Mouse (Mus musculus): ENCODE measurements around the gene Lyrm9.

The Lyrm9 gene

DNA sequence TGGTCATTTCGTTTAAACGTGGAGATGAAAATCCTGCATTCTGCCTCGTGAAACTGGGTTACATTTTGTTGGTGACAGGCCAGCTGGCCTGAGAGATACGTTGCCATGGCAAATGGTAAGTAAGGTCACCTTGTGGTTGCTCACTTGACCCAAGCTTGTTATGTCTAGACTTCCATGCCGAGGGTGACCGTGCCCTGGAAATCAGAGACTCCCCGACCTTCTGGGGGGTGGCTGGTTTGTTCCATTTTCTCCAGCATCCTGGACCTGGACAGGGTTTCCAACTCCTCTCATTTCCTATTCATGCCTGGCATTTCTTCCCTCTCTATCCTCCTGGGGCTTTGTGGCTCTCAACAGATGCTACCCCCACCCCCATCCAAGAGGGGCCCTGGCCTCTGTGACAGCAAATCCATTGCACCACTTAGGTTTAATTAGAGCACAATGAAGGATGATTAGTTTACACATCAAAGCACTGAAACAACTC, 11.9 kb upstream of the Lyrm9 start:
- DNase-seq (ENCODE audit: low spot score in 2 of 2): no peak

DNA sequence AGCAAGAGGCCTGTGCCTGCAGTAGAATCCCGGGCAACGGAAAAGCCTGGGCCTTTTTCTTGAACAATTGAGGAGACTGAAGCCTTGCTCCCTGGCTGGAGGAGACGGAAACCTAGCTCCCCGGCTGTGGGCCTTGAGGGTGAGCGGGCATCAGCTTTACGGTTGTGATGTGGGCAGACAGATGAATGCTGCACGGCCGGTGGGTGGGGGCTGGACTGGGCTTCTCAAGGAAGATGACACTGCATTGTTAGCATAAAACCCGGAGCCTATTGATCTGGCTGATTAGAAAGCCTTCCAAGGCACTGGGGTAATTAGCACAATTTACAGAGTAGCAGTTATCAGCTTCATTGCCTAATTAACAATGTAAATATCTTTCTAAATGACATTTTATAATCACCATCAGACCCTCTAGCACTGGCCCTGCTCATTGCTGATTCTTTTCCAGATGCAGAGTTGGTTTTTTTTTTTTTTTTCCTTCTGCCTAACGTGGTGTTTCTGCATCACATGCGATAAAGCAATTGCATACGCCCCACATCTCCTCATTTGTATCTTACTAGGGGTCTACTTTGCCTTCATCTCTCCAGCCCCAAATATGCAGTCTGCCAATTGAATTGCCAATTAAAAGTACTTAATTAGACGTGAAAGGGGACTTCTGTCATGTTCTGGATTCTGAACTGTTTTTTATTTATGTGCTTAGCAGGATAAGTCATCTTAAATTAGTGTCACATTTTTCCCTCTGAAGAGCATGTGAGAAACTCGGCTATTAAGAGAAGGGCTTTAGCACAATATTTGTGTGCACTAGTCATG, 10.2 kb upstream of the Lyrm9 start:
- no peak for DNase-seq (ENCODE audit: low spot score in 2 of 2)

DNA sequence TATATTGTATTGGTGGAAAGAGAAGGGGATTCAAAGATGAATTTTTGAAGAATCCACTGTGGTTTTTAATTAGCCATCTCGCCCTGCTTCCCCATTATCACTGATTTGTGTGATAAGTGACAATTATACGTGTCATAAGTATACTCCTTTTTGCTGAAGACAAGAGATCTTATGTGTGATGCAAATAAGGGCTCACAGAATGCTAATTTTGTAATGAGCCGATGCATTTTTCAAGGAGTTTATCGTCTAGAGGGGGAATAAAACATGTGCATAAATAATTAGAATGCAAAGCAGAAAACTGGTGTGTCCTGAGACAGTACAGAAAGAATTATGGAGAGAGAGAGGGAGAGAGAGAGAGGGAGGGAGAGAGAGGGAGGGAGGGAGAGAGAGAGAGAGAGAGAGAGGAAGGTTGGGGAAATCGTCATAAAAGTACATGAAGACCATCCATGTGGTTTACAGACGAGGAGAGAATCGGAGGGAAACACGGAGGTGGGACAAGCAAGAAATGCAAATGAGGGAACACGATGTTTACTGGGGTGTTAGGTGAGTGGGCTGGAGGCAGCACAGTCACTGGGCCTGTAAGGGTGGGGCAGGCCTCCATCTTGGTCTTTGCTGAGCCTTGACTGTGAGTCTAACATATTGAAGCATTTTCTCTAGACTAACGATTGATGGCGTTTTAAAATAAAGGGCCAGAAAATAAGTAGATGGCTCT, 8.9 kb upstream of the Lyrm9 start:
- no peak for DNase-seq (ENCODE audit: low spot score in 2 of 2)

DNA sequence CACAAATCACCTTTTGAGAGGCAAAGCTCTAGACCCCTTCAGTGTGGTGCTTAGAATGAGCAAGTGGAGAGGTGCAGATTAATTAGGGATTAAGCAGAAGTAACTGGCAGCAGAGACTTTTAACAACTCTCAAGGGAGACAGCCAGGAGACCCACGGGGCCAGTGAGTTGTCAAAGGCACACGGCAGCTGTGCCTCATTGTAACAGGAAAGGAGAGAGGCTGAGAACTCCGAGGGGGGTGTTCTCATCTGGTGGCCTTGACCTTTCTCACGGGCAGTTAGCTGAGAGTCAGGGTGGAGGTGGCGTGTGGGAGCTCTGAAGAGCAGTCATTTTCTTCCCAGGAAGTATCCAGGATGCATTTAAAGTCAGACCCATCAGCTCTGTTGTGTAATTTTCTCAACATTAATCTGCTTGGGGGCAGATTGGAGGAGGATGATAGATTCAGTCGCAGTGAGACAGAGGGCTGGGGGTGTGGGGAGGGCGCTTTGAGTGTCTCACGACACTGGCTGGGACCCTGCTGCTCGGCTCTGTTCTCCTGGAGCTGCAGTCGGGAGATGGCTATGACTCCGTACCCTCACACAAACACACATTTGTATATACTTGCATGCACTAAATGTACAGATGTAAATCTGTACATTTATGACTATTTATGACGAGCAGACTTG, 5.9 kb upstream of the Lyrm9 start:
- DNase-seq (ENCODE audit: low spot score in 2 of 2): no peak

DNA sequence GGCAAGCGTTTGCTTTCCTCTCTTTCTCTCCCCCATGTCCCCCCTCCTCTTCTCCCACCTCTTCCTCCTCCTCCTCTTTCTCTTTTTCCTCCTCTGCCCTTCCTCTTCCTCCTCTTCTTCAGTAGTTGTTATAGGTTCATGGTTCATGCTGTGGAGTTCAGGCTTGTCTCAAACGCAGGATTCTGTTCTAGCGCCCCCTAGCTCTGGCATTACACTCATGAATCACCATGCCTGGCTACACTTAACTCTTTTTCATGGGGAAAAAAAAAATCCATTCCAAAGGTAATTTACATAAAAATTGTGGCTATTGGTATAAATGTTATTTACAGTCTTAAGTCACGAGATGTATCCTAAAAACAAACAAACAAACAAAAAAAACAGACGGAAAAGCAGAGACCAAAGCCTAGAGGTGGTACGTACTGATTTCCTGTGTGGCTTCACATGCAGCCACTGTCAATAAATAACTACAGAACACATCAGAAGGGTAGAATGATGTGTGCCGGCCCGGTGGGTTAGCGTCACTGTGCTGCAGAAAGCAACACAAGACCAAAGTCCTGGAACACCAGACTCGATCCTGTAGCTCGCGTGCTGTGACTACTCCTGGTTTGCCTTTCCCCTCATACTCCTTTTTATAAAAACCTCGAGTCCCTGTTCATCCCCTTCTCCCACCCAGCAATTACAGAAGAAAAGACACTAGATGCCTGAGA, 3.4 kb upstream of the Lyrm9 start:
- peak in 1 of 2 experiments; percentile 37 for DNase-seq (ENCODE audit: low spot score in 2 of 2)

DNA sequence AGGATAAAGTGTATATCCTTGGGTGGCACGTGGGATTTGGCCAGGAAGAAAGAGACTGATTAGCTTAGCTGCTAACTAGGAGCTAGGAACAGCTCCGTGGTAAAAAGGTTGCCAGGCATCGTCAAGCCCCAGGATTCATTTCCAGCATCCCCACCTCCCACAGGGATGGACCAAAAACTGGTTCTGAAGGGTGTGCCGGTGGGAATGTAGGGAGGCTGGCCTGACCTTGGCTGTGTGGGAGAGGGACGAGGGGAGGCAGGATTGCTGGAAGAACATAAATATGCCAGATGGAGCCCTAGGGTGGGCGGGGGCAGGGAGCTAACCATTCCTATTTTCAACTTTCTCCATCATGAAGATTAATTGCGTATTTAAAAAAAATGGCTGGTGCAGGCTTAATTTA, 1.2 kb downstream of the Lyrm9 start:
- DNase-seq (ENCODE audit: low spot score in 2 of 2): no peak

DNA sequence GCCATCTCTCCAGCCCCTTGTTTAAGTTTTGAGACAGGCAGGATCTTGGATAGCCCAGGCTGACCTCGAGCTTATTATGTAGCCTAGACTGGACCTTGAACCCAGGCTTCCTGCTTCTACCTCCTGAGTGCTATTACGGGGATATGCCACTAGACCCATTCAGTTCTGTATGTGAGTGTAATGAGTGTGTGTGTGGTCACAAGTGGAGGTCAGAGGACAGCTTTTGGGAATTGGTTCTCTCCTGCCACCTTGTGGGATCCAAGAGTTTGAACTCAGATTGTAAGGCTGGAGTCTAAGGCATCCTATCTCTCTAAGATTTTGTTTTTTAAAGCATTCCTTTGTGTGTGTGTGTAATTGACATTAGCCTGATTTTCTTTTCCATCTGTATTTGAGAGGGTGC, 2.0 kb downstream of the Lyrm9 start:
- no peak for DNase-seq (ENCODE audit: low spot score in 2 of 2)

DNA sequence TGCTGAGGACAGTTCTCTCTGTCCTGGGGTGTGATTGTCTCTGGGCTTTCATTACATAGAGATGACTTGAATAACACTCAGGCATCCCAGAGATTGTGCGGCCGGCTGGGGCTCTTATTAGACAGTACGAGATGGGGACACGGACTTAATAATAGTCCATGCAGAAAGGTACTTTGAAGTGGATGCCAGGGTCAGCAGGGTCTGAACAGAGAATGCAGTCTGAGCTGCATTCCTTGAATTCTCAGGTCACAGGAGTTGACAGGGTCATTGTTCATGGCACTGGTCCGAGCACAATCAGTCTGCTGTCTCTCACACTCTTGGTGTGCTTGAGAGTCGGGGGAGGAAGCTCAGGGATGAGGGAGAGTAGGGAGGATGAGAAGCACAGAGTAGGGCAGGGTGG, 3.0 kb downstream of the Lyrm9 start:
- no peak for DNase-seq (ENCODE audit: low spot score in 2 of 2)

DNA sequence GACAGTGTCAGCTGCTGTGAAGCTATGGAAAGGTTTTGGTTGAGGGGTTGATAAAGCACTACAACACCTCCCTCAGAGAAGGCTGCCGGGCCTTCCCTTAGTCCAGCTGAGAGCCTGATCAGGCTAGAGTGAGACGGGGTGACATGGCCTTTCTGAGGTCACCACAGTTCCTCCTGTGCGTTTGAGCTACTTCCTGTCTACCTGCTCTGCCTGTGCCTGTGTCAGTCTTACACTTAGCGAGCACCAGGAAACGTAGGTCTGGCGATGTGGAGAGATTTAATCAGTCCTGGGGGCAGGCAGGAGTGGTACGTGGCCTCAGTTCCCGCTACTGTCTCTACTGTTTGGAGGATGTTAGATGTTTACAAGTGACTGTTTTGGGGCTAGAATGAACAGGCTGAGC, 3.8 kb downstream of the Lyrm9 start:
- no peak for DNase-seq (ENCODE audit: low spot score in 2 of 2)

DNA sequence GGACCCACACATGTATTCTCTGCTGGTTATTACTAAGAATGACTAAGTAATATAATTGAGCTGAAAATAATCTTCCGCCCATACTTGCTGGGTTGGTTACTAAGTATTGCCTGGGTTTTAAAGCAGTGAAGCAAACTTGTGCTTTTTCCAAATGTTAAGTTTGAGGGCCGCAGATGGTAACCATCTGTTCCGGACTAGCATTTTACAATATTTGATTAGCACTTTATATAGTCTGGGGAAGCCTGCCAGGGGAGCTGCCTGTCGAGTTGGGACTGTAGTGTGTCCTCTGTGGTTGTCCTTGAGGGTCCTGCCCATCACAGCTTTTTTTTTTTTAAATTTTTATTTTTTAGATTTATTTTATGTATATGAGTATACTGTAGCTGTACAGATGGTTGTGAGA, 5.3 kb downstream of the Lyrm9 start:
- no peak for DNase-seq (ENCODE audit: low spot score in 2 of 2)

DNA sequence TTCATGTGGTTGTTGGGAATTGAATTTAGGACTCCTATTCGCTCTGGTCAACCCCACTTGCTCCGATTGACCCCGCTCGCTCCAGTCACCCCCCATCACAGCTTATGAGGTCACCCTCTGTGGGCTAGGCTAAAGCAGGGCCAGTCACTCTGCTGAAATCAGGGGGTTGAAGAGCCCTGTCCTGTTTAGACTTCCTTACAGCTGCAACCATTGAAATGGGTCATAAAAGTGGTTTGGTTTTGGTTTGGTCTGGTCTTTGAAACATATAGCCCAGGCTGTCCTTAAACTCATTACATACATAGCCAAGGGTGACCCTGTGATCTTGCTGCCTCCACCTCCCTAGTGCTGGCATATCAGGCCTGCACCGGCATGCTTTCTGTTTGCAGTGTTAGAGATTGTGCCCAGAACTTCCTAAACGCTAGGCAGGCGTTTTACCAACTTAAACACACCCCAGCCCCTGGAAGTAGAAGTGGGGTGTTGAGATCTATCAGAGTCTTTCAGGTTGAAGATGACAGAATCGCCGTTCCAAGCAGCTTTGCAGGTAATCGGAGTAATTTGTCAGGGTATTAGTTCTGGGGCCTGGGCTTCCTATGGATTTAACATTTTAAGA, 5.8 kb downstream of the Lyrm9 start:
- DNase-seq (ENCODE audit: low spot score in 2 of 2): no peak

DNA sequence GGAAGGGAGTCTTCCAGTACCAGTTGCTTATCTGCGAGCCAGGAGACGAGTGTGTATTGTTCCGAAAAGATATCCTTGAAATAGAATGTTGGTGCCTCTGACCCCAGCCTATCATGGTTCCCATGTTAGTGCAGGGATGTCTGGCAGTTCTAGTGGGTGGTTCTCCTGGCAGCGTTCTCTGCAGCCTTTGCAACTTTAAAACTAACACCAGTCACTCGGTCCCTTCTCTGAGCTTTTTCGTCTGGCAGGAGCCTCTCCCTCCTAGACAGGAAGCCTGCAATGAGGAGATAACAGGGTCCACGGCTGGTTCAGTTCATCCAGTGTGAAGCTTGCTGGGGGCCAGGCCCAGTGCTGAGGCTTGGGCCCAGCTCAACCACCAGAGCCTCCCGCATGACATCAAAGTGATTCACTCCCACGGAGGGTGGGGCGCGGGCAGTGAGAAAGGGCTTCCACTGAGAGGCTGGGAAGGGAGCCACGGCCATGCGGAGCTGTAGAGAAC, 6.5 kb downstream of the Lyrm9 start:
- peak; percentile 39 to 52 for DNase-seq (ENCODE audit: low spot score in 2 of 2)

DNA sequence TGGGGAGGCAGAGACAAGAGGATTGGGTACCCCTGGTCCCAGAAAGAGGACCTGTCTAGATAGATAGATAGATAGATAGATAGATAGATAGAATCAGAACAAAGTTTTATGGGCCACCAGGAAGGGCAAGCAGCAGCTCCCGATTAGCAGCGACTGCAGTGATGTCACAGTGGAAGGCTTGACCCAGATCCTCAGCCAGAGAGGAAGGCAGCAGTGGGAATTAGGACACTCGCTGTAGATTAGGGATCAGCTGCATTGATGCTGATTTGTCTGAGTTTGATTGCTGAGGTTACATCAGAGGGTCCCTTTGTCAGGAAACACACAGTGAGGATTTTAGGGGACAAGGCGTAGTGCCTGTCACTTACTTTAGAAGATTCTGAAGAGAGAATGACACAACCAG, 10.1 kb downstream of the Lyrm9 start:
- DNase-seq (ENCODE audit: low spot score in 2 of 2): no peak

DNA sequence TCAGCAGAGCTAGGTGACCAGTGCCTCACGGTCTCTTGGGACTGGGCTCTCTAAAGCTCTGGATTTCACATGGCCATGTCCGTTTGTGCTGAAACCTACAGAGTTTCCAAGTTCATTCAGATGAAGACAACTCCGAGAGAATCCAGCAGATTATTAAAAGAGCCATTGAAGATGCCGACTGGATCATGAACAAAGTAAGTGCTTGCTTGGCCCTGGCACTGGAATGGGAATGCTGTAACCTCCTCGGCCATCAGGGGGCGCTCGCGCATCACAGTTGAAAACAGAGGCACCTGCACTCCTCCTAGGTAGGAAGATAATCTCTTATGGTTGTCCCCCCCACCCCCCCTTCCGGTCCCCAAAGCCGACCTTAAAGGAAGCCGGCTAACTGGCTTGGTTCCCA, 11.6 kb downstream of the Lyrm9 start:
- peak; percentile 52 to 68 for DNase-seq (ENCODE audit: low spot score in 2 of 2)

DNA sequence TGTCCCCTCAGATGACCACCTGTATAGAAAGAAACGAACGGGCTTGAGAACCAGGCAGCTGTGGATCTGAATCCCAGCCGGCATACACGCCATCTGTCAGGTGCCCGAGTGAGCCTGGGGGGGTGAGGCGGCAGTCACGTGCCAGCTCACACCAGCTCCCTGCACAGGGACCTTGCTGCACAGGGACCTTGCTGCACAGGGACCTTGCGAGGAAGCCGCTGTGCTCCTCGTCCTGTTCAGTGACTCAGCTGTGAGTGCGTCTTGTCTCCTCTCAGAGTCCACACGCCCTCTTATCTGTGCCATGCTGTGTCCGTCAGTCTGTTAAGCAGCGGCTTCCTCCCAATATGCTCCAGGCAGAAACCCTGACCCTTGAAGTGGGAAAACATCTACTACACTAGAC, 13.1 kb downstream of the Lyrm9 start:
- no peak for DNase-seq (ENCODE audit: low spot score in 2 of 2)

DNA sequence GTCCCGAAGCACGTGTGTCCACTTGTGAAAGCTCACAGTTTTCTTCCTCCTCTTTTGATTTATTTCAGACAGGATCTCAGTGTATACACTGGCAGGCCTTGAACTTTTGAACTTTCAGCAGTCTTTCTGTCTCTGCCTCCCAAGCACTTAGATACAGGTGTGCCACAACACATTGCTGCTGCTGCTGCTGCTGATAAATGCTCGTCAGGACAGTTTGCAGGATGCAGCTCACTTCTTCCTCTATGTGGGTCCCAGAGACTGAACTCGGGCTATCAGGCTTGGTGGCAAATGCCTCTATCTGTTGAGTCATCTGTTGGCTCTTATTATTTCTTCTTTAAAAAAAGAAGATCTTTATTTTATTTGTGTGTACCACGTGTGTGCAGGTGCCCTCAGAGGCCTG, 13.8 kb downstream of the Lyrm9 start:
- no peak for DNase-seq (ENCODE audit: low spot score in 2 of 2)

DNA sequence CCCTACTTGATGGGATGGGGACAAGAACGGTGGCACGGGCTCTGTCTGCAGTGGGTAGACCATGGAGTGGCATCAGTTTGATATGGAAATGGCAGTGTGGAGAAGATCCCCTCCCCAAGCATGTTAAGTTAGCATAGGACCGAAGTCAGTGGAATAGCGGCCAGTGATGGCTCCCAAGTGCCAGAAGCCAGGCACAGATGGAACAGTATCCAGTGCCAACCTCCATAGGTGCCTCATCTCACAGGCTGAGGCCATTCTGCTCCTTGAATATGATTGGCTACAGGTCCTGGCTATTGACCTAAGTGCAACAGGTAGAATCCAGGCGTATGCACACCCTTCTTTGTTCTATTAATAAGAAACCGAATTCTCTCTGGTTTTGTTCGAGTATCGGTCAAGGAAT, 15.6 kb downstream of the Lyrm9 start:
- no peak for DNase-seq (ENCODE audit: low spot score in 2 of 2)

DNA sequence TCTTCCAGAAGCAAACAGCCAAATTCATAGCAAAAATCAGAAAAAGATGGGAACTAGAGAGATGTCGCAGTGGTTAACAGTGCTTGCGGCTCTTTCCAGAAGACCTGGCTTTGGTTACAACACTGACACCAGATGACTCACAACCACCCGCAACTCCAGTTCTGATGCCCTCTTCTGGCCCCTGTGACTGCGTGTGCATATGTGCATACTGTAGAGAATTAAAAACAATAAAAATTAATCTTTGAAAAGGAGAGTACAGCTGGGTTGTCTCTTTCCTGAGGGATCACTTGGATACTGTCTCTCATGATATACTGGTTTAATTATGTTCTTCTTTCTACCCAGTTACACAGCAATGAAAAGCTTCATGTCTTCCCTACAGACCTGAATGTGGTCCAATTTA, 20.2 kb downstream of the Lyrm9 start:
- DNase-seq (ENCODE audit: low spot score in 2 of 2): no peak

DNA sequence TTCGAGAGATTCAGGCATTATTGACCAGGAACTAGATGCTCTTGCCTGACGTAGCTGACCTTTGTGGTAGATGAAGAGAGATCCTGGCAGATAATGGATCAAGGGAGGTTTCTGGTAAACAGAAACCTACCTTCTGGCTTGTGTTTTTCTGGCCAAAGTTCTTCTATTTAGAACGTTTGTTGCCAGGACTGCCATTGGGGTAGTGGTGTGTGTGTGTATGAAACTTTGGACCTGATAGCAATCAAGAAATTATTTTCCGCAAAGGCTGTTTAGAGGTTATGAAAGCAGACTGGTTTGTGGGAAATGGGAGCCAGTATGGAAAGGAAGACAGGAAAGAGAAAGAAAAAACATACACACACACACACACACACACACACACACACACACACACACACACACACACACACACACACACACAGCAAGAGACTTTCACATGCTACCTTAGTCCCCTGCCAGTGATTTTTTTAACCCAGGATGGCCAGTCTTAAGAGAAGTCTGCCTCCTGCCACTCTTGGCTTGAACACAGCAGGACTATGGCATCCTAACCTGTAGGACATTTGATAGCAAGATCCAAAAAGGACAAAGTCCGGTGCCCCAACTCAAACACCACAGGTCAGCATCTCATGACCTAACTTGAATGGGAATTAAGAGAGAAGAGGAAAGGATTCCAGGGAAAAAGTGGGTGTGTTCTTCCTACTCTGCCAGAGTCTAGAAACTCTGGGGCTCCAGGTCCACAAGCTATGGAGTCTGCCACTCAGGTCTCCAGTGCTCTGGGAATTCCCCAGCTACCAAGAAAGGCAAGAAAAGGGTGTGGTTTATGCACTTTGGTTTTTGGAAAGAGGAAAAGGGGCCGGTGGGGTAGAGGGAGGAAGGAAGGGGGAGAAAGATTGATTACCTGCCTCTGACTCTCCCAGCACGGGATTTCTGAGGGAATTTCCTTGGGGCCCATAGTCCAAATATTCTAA, 21.8 kb downstream of the Lyrm9 start:
- no peak for DNase-seq (ENCODE audit: low spot score in 2 of 2)

DNA sequence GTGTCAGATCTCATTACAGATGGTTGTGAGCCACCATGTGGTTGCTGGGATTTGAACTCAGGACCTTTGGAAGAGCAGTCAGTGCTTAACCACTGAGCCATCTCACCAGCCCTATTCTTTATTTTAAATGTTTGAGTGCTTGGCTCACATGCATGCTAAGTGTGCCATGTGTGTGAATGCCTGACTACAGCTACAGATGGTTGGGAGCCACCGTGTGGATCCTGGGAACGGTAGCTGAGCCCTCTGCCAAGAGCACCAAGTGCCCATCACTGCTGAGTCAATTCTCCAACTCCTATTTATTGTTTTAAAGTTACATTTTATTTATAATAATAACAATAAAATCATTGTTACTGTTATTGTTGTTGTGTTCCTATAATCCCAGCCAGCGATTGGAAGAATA, 23.5 kb downstream of the Lyrm9 start:
- no peak for DNase-seq (ENCODE audit: low spot score in 2 of 2)

All from spleen, postnatal 14 days (tissue).